Mouse (Mus musculus): ENCODE measurements at regions not wholly inside any gene's neighbourhood (a gene's known extent, or its start where the extent isn't known, plus 50 kb on each side); places are given as distances from the start of the nearest gene placed in this dataset.

- TF ChIP-seq CTCF (IDR thresholded peaks at IDR 0.05; ENCODE audit: low read depth, low read length) (peak; percentile 40), POLR2A (IDR thresholded peaks at IDR 0.05; ENCODE audit: insufficient read depth, low read length) (no peak), EP300 (IDR thresholded peaks at IDR 0.05; ENCODE audit: insufficient read depth, low read depth, low read length) (no peak)
Observed at GRCm38 (mm10) chr14:70832042-70832441, 232.4 kb upstream of the Fam160b2 start.
